Mouse (Mus musculus): ENCODE results near the gene Nxn.

GRCm38 (mm10) chr11:76256129-76256528, 142.8 kb downstream of the Nxn start:
- TF ChIP-seq CTCF (IDR thresholded peaks at IDR 0.05; ENCODE audit: borderline replicate concordance, insufficient read depth, low read length), result no peak
- TF ChIP-seq POLR2A (IDR thresholded peaks at IDR 0.05; ENCODE audit: low read depth, low read length), result no peak

Data from embryonic fibroblast, embryonic 13.5 days (primary cell).